Mouse (Mus musculus) lung, postnatal 10 days (tissue): Measurements from ENCODE around the gene Krtap16-1.

ENCODE experiments used
- DNase-seq: peaks from one replicate; pipeline ENCODE4 v3.0.0; 2021

The Krtap16-1 gene

GRCm38 (mm10) chr11:99986180-99986647 is at the start of gene Krtap16-1:
TSS of gene Krtap16-1 (minus strand) at chr11:99986597.
- DNase-seq = no peak

GRCm38 (mm10) chr11:100029768-100030167 is 43.4 kb upstream of the Krtap16-1 start, which contains the start of gene Krt33b:
TSS of gene Krt33b (minus strand) at chr11:100029868.
- no peak for DNase-seq

GRCm38 (mm10) chr11:100021438-100021837 is 35.0 kb upstream of the Krtap16-1 start:
- DNase-seq = no peak

- no peak for DNase-seq
Observed at GRCm38 (mm10) chr11:100019466-100019865, 33.1 kb upstream of the Krtap16-1 start.

- DNase-seq = no peak
Observed at GRCm38 (mm10) chr11:100016112-100016511, 29.7 kb upstream of the Krtap16-1 start, which contains the start of gene Krt33a. TSS of gene Krt33a (minus strand) at chr11:100016212.

GRCm38 (mm10) chr11:100013691-100014171 is 27.3 kb upstream of the Krtap16-1 start:
- peak; percentile 64 for DNase-seq

GRCm38 (mm10) chr11:100010682-100011081 is 24.3 kb upstream of the Krtap16-1 start:
- no peak for DNase-seq

- no peak for DNase-seq
Observed at GRCm38 (mm10) chr11:100008336-100008735, 21.9 kb upstream of the Krtap16-1 start.

- no peak for DNase-seq
Observed at GRCm38 (mm10) chr11:100006624-100007023, 20.2 kb upstream of the Krtap16-1 start.

GRCm38 (mm10) chr11:100005905-100006304 is 19.5 kb upstream of the Krtap16-1 start:
- no peak for DNase-seq

GRCm38 (mm10) chr11:100004846-100005245 is 18.4 kb upstream of the Krtap16-1 start:
- DNase-seq = peak; percentile 77

GRCm38 (mm10) chr11:99999091-99999490 is 12.7 kb upstream of the Krtap16-1 start:
- no peak for DNase-seq

GRCm38 (mm10) chr11:99994384-99994661 is 7.9 kb upstream of the Krtap16-1 start:
- no peak for DNase-seq

GRCm38 (mm10) chr11:99993620-99994383 is 7.4 kb upstream of the Krtap16-1 start, which contains the start of gene Krtap17-1:
TSS of gene Krtap17-1 (minus strand) at chr11:99993994.
- no peak for DNase-seq

- DNase-seq = no peak
Observed at GRCm38 (mm10) chr11:99990571-99990970, 4.2 kb upstream of the Krtap16-1 start.

GRCm38 (mm10) chr11:99989881-99990405 is 3.5 kb upstream of the Krtap16-1 start:
- DNase-seq = no peak

GRCm38 (mm10) chr11:99988530-99988929 is 2.1 kb upstream of the Krtap16-1 start:
- DNase-seq = no peak

- DNase-seq = no peak
Observed at GRCm38 (mm10) chr11:99985291-99986092, 905 bp downstream of the Krtap16-1 start.

- DNase-seq = no peak
Observed at GRCm38 (mm10) chr11:99983442-99983841, 3.0 kb downstream of the Krtap16-1 start.

- no peak for DNase-seq
Observed at GRCm38 (mm10) chr11:99982731-99983130, 3.7 kb downstream of the Krtap16-1 start.

- no peak for DNase-seq
Observed at GRCm38 (mm10) chr11:99978953-99979352, 7.4 kb downstream of the Krtap16-1 start, which contains the start of gene Krtap29-1. TSS of gene Krtap29-1 (minus strand) at chr11:99979053.

GRCm38 (mm10) chr11:99965961-99966360 is 20.4 kb downstream of the Krtap16-1 start:
- DNase-seq = no peak

- no peak for DNase-seq
Observed at GRCm38 (mm10) chr11:99964213-99964612, 22.2 kb downstream of the Krtap16-1 start.
